Mouse (Mus musculus) cerebellum, adult 8-10 months (tissue): Measurements from ENCODE around the gene Hoxc6.

Experiments
- DNase-seq: peaks from one replicate; pipeline ENCODE4 v3.0.0; 2022

Gene Hoxc6

DNA sequence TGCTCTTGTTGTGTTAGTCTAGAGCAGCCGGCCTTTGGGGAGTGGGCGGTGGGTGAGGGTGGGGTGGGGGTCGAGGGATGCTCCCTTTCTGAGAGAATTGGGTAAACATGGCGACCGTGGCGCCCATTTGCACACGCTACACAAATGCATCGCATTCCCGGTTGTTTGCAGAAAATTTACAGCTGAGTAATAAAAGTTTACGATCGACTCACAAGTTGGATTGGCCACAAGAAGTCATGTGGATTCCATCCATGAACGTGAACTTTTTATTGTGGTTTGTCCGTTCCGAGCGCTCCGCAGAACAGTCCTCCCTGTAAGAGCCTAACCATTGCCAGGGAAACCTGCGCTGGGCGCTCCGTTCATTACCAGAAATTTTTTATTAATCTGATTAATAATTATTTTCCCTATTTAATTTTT, at the start of gene Hoxc6:
Gene Hoxc6, plus strand, starts transcription at position 319 of the 417 bp plus-strand sequence.
- DNase-seq, result no peak

DNA sequence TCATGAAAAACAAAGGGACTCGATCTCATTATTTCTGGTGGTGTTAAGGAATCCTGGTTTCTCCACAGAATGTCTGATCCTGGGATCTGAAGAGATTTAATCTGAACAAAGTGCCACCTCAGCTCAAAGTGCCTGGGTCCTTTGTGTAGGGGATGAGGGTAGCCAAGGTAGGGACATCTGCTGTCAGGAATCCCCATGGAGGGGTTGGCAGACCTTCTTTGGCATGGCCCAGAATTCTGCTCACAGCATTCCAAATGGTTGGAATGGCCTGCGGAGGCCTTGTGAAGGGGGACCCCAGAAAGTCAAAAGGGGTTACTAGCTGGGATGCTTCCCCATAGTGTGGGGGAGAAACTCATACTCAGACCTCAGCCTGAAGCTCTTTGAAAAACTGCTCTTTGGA, 49.2 kb upstream of the Hoxc6 start:
- DNase-seq, result no peak

DNA sequence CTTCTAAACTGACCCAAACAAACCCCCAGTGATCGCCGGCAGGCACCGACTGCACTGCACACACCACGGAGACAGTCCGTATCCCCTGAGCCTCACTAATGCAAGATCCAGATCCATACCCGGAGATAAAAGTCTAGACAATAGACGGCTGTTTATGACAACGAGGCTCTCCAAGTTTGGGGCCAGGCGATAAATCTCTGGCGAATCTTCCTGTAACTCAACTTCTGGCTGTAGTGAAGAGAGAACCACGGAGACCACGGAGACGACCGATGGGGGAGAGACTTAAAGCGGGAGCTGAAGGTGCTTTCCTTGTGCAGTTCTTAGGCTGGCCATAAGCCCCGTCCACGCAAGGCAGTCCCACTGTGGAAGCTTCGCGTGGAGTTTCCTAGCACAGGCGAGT, 48.4 kb upstream of the Hoxc6 start:
- no peak for DNase-seq

DNA sequence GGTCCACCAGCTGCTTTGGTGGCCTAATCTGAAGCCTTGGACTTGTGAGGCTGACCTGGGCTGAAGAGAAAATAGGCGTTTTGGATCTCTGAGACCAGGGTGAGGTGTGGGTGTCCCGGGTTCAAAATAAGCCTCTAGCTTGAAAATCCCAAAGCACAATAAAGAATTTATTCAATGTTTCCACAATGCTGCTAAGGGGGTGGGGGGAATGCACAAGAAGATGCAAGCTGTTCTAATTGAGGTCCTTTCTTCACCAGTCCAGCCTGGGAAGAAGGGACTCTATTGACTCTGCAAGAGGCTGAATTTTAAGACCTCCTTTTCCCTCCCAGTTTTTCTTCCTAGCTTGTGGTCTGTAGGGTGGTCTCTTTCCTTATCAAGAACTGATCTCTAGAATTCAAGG, 47.2 kb upstream of the Hoxc6 start:
- DNase-seq, result no peak

DNA sequence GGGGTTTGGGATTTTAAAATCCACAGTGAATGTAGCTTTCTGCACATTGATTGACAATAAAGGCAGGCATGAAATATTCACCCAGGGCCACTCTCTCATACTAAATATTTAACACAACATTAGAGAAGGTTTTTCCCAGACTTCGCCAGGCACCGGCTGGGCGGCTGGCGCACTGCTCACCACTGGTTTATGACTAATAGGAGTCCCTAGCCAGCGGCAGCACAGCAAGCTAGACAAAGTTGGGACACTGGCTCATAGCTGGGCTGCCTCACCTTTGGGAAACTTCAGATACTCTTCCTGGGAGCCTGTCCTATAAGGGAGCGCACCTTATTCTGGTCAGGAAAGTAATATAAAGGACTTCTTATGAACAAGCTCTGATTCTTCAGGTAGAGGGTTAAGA, 44.5 kb upstream of the Hoxc6 start:
- no peak for DNase-seq

DNA sequence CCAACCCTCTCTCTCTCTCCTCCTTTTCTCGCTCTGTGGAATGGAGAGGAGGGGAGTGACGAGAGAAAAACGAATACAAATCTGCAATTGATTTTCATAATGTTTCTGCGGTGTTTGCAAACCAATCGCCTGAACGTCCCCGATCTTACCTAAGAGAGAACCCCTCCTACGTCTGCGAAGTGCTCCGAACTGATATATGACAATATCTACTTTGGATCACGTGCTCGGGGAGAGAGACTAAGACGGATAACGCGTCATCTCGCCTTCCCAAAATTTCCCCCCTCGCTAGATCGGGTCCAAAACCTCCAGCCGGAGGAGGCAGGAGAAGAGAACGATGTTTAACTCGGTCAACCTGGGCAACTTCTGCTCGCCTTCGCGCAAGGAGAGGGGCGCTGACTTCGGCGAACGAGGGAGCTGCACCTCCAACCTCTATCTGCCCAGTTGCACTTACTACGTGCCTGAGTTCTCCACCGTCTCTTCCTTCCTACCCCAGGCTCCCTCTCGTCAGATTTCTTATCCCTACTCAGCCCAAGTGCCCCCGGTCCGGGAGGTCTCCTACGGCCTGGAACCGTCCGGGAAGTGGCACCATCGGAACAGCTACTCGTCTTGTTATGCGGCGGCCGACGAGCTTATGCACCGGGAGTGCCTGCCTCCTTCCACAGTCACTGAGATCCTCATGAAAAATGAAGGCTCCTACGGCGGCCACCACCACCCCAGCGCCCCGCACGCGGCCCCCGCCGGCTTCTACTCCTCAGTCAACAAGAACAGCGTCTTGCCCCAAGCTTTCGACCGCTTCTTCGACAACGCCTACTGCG, 43.7 kb upstream of the Hoxc6 start, which contains the start of gene Hoxc11:
Gene Hoxc11, plus strand, starts transcription at position 236 of the 815 bp plus-strand sequence.
- DNase-seq, result no peak

DNA sequence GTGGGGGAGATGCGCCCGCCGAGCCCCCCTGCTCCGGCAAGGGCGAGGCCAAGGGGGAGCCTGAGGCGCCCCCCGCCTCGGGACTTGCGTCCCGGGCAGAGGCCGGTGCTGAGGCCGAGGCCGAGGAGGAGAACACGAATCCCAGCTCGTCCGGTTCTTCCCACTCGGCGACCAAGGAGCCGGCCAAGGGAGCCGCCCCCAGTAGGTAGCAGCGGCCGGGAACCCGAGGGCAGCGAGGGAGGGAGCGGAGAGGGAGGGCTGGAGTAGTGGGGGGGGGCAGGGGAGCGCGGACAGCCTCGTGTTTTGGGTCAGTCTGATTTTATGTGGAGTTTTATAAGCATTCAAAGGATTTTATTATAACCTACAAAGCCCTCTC, 43.1 kb upstream of the Hoxc6 start:
- no peak for DNase-seq

DNA sequence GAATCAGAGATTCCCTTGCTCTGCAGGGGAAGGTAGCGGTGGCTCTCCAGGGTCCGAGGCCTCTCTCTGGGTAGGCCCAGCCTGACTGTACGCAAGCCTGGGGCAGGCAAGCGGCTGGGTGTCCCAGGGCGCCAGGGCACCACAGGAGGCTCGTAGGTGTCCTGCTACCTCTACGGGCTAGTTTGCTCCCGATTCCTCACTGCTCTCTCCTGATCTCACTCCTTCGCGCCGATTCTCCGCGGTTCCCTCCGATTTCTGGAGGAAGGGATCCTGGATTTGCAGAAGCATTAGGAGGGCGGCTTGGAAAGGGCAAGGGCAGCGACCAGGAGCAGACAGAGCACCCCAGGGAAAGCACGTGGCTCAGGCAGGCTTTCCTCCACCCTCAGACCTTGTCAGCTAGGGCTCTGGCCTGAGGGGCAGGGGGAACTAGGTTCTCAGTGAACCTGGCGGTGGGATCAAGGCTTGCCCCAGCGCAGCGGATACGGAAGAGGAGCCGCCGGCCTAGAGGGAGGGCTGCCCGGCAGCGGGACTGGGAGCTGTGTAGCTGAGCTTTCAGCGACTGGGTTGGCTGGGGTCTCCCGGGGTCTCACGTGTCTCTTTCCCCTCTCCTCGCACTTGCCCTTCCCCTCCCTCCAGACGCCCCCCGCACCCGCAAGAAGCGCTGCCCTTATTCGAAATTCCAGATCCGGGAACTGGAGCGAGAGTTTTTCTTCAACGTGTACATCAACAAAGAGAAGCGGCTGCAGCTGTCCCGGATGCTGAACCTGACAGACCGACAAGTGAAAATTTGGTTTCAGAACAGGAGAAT, 42.0 kb upstream of the Hoxc6 start:
- no peak for DNase-seq

DNA sequence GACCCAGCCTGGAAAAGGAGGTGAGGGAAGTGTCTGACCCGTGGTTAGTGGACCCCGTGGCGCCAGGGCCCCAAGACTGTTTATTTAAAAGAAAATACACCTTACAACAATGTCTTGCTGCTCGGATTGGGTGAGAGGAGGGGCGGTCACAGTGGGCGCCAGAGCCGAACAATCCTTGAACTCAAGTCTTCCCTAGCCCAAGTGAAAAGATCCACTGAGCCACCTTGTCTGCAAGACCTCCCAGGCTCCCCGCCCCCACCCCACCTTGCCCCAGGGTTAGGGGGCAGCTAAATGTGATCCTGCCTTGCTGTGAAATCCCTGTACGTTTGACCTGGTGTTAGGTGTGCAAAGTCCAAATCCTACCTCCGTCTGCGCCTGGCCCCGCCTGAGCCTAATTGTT, 41.2 kb upstream of the Hoxc6 start:
- DNase-seq, result no peak

DNA sequence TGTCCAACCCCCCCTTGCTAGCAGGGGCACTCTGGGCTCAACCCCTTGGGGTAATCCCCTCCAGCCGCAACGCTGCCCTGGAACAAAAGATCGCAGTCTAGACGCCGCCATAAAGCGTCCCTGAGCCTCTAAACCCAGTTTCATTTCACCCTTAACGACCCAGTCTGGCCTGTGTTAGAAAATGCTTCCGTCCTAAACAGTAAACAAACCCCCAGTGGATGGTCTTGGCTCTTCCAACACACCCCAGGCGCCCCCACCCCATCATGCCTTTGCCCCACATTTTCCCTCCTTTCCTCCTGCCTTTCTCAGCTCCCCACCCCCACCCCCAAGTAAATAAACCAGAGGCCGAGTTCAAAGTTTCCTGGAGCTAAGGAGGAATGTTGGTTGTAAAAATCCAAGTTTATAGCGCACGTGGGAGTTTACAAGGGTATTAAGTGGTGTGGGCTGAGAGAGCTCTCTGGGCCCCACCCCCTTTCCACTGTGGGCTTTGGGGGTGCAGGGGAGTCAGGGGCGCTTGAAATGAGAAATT, 38.3 kb upstream of the Hoxc6 start:
- no peak for DNase-seq

DNA sequence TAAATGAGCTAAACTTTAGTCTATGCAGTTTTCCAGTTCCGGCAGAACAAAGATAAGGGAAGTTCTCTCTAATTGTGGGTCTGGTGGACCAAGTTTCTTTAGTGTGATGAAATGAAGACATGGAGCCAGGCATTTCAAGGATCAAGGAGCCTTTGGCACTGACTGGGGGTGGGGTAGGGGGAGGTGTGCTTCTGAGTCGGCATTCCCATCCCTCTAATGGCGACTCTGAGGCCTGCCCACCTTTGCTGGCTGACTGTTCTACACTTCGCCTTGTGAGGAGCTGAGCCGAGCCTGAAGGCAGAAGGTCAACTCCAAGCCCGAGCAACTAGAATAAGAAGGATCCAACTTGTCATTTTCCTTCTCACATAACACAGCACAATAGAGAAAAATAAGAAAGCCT, 36.3 kb upstream of the Hoxc6 start:
- DNase-seq, result no peak

DNA sequence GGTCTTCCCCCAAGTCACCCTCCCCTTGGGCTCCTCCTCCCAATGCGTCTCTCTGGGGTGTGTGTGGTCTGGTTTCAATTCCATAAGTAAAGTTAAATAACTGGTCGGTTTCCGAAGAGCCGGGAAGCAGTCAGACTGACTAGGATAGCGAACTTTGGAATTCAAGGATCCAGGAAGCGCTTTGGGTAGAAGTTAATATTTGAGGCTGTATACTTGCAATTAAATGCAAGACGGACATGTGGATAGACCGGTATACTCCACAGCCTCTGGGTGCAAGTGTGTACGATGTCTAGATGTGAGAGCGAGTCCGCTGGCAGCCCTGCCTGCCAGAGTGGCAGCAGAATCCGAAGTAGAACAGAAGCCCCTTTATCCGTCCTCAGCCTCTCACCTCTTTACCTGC, 35.6 kb upstream of the Hoxc6 start:
- no peak for DNase-seq

DNA sequence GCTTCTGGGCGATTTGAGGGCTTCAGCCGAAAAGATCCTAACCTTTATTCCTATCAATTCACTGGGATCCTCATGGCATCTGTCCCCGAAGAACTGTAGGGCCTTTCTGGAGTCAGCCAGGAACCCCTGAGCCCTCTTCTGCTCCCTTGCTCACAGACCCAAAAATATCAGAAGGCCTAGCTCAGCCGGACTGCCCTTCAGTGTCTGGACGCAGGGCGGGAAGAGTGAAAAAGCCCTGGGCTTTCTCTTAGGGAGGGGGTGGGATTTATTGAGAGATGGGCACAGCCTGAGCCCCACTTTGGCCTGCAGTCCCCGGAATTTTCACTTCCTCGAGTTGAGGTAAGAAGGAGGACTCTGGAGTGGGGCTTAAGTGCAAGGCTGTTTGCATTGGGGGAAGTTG, 34.8 kb upstream of the Hoxc6 start:
- DNase-seq, result no peak

DNA sequence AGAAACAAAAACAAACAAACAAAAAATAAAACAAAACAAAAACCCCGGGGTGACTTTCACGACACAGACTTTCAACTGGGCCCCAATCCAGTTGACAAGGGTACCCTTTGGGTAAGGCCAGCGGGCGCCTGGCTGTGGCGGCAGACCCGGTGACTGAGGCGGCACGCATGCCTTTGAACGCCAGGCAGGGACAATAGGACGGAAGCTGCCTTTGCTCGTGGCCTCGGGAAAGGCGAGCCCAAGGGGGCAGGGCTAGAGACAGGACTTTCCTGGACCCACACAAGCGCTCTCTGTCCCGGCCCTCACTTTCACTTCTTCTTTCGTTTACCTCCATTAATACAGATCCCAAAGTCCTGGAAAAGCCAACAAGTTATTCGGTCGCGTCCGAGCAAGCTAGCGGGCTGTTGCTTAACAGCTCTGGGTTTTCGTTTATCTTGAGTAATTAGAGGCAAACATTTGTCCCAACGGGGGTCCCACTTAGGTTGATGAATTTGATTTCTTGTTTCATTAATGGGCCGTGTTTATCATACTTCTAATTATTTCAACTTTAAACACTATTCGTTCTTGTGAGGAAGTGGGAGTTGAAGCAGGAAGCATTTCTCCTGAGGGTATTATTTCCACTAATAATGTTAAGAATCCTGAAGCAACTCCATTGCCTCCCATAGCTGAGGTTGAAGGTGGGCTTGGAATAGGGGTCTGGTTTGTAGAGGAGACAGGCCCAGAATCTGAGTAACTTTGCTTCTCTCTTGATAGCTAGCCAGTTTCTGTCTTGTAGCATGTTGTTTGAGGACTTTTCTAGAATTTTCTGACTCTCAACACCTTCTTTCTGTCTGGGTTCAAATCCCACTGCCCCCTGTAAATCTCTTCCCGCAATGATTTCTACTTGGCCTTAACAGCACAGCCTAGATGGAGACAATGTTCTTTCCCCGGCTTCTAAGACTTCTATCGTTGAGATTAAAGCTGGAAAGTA, 34.1 kb upstream of the Hoxc6 start:
- DNase-seq, result no peak

DNA sequence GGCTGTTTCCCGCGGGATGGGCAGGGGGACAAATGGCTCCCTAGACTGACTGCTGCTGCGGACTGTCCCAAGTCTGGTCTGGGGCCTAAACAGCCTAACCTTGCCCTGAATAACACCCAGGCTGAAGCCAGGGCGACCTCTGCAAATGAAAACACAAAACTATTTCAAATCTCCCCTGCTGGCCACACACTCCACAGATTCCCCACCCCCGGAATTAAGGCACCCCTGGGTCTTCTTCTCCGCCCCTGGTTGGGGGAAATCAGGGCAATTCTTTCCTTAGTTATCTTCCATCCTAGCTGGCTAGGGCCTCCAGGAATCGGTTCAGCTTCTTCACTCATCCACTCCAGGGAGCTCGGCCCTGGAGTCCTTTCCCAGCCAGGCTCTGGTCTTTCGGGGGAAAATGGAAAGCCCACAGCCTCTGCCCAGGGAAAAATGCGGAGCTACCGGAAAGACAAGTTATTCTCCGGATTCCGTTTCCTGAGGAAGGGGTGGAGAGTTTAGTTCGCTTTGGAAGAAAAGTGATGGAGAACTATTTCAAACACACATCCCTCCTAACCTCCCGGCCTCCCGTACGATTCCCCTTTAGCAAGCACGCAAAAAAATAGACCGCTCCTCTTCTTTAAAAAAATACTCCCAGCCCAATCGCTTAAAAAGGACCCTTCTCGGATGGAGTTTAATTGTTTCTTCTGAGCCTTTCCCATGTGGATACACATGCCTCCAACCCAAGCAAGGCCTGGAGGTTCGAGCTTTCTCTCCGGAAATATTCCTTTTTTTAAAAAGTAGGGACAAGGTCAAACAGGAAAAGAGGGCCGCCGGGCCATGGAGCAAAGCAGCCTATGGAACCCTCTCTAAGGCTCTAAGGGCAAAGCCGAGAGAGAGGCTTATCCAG, 32.8 kb upstream of the Hoxc6 start:
- no peak for DNase-seq

DNA sequence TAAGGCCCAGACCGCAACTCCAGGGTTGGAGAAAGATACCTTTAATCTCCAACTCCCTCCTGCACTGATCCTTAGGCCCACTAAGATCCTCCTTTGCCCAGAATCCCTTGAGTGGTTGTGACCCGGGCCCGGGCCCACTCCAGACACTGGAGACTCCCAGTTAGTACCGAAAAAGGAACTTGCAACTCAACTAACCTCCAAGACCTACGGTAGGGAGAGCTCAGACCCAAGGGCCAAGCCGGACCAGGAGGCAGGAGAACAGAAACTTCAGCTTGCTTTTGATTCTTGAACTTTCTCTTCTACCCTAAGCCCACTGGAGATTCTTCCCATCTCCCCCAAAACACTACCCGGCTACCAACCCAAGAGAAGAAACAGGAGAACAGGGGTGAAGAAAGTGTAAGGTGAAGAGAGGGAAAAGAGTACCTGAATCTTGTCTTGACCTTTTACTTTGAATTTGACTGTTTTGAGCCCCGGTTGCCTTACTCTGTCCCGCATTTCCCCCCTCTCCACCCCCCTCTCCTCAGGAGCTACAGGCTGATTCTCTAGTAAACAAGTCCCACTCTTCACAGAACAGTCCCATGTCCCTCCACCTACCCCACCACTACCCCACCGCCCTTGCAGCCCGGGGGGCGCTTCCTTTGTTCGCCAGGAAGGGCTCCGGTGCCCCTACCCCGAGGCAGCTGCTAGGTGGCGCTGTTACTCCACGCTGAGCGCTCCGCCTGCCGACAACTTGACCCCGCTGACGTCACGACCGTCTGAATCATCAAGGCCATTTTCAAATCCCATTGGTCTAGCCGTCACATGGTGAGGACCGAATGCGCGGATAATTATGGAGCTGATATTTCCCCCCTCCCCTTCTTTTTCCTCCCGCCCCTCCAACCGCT, 31.9 kb upstream of the Hoxc6 start:
- DNase-seq, result no peak

DNA sequence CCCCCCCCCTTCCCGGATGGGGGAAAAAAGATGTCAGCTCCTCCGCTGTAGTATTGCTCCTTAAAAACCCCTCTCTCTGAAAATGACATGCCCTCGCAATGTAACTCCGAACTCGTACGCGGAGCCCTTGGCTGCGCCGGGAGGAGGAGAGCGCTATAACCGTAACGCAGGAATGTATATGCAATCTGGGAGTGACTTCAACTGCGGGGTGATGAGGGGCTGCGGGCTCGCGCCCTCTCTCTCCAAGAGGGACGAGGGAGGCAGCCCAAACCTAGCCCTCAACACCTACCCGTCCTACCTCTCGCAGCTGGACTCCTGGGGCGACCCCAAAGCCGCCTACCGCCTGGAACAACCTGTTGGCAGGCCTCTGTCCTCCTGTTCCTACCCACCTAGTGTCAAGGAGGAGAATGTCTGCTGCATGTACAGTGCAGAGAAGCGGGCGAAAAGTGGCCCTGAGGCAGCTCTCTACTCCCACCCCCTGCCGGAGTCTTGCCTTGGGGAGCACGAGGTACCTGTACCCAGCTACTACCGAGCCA, 31.2 kb upstream of the Hoxc6 start, which contains the start of gene Hoxc10:
Gene Hoxc10, plus strand, starts transcription at position 21 of the 536 bp plus-strand sequence.
- DNase-seq, result no peak

DNA sequence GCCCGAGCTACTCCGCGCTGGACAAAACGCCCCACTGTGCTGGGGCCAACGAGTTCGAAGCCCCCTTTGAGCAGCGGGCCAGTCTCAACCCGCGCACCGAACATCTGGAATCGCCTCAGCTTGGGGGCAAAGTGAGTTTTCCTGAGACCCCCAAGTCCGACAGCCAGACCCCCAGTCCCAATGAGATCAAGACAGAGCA, 30.8 kb upstream of the Hoxc6 start, which contains the start of gene Hoxc5:
Gene Hoxc5, plus strand, starts transcription at position 132 of the 199 bp plus-strand sequence.
- DNase-seq, result no peak

DNA sequence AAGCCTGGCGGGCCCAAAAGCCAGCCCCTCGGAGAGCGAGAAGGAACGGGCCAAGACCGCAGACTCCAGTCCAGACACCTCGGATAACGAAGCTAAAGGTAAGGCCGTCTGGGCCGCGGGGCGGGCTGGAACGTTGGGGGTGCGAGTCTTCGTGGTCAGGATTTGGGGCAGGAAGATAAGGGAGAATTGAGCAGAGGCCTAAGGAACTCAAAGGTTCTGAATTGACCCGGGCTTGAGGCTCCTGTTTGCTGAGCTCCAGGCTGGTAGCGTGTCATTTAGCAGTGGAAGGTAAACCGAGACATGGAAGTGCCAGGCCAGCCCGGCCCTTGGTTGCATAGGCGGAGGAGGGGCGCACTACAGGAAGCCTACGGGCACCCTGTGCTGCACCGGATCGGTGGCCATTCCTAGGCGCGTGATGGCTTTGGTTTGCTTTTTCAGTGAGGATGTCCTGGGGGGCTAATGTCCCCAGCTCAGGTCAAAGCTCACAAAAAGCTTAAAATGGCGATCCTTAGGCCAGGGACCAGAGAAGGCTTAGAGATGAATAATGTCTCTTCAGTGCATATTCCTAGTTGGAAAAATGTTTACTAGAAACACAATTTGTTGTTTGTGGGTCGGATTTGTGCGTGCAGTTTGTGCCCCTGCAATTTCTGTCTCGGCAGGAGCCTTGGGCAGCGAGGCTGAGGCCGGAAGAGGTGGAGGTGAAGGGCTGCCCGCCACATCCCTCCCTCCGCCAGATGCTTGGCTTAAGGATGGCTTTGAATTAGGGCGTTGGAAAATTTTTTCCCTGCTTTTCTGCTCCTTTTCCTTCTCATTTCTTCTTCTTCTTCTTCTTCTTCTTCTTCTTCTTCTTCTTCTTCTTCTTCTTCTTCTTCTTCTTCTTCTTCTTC, 30.3 kb upstream of the Hoxc6 start:
- no peak for DNase-seq

DNA sequence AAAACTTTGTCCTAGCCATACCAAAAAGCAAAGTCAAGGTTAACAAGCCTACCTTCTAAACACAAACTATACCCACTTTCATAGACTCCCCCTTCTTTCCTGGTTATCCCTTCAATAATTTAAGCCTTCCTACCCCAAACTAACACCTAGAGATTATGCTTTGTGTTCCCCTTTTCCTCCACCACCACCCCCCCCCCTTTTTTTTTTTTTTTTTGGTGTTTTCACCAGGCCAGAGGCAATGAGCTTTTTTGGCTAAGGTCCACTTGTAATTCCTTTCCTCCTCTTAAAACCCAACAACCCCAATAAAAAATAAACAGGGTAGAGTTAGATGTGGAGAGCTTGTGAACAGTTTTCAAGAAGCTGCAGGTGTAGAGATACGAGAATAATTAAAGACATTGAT, 28.8 kb upstream of the Hoxc6 start:
- no peak for DNase-seq
